Mouse (Mus musculus) small intestine, adult 2 months (tissue): ENCODE data around the gene Theg. TPM values are rescaled to one million over a fixed set of nuclear protein-coding genes. Genes with fewer than 3 reads are reported as not detected.

Experiments used
- H3K27ac ChIP-seq: fragments of 200-500 bp; 2 replicates; pipeline ENCODE4 v1.5.1; 2012; ENCODE audit warnings: low read depth, low read length, control low read depth, inconsistent platforms; ENCODE audit not compliant: insufficient read depth
- H3K27me3 ChIP-seq: fragments of 200-500 bp; 2 replicates; pipeline ENCODE4 v1.6.1; 2012; ENCODE audit warnings: mild to moderate bottlenecking, moderate library complexity, low read length, inconsistent platforms; ENCODE audit not compliant: control insufficient read depth, insufficient read depth
- H3K36me3 ChIP-seq: fragments of 200-500 bp; 2 replicates; pipeline ENCODE4 v1.6.1; 2012; ENCODE audit warnings: mild to moderate bottlenecking, low read length, control low read depth, inconsistent platforms; ENCODE audit not compliant: control insufficient read depth, insufficient read depth
- H3K4me1 ChIP-seq: fragments of 200-500 bp; 2 replicates; pipeline ENCODE4 v1.6.1; 2012; ENCODE audit warnings: low read length, inconsistent platforms, mixed read lengths; ENCODE audit not compliant: control insufficient read depth, insufficient read depth, insufficient read length
- H3K4me3 ChIP-seq: fragments of 200-500 bp; 2 replicates; pipeline ENCODE4 v1.5.1; 2012; ENCODE audit warnings: low read depth, mild to moderate bottlenecking, control low read depth, inconsistent platforms, low read length, moderate library complexity
- CTCF ChIP-seq: fragments of 200-500 bp; IDR thresholded peaks from 2 replicates; pipeline ENCODE4 v1.5.1; 2012; ENCODE audit warnings: low read depth, mild to moderate bottlenecking, control low read depth, inconsistent platforms, low read length, moderate library complexity, mixed read lengths; ENCODE audit not compliant: insufficient replicate concordance, insufficient read length; ENCODE audit errors: extremely low read depth
- POLR2A ChIP-seq: fragments of 200-500 bp; IDR thresholded peaks from 2 replicates; pipeline ENCODE4 v1.6.1; 2012; ENCODE audit warnings: low read depth, mild to moderate bottlenecking, control low read depth, inconsistent platforms, low read length, moderate library complexity
- WGBS: fragments of 180-500 bp; shearing (Covaris S2); methylation state at CpG from one replicate; pipeline ENCODE4 v1.1.7; 2018; 5-methylcytosine and 5-hydroxymethylcytosine counted together
- polyA plus RNA-seq: library from polyadenylated mRNA; depleted of rRNA; stranded (reverse); fragments of >200 nt; gene quantifications from 2 replicates; pipeline ENCODE4 v1.2.3, GENCODE M21; 2012

The Theg gene
- polyA plus RNA-seq, 1 experiment: not detected

DNA sequence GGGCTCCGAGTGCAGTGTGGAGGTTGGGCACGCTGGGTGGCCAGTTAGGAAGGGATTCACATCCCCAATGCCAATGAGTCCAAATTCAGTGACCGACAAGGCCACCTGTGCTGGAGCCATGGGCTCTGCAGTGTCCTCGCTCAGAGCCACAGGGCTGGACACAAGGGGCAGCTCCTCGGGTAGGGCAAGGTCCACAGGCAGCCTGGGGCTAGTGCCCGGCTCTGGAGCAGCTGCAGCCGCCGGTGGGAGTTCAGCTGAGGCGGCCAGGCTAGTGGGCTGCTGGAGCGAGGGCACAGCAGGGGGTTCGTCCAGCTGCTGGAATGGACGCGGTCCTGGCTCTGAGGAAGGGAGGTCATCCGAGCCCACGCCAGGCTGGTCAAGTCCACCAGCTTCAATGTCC lies 45.6 kb downstream of the Theg start:
- WGBS: 92% methylated on average over 15 of the region's 15 CpGs
- H3K36me3 ChIP-seq: peaks cover 40% of the 10 kb centered on the region

DNA sequence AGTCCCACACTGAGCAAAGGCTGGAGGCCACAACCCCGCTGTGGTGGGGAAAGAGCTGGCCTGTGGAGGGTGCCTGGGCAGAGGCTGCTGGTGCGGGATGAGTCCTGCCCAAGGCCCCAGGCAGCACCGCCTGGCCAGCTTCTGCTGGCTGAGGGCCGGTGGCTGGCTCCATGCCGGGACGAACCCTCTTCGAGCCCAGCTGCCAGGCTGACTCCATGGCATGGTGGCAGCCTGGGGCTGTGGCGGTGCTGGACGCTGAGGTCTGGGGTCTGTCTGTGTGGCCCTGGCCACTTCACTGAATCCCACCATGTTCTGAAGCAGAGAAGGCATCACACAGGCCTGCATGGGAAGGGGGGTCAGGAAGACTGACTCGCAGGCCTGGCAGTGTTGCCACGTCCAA lies 46.4 kb downstream of the Theg start:
- WGBS: 97% methylated on average over 11 of the region's 11 CpGs
- H3K4me3 ChIP-seq: no peak overlapping the region
- no peak overlapping the region for H3K27ac ChIP-seq
- no peaks in the 10 kb centered on the region for H3K27me3 ChIP-seq
- H3K4me1 ChIP-seq: peaks cover 18% of the 10 kb centered on the region
- H3K36me3 ChIP-seq: peaks cover 37% of the 10 kb centered on the region
- TF ChIP-seq CTCF: no peak
- TF ChIP-seq POLR2A: no peak

More for the DNA sequence above, 45.6 kb downstream of the Theg start:
- Histone ChIP-seq H3K27me3 (no peaks in the 10 kb centered on the region), H3K4me3 (no peak overlapping the region), H3K4me1 (peaks cover 18% of the 10 kb centered on the region), H3K27ac (no peak overlapping the region)
- no peak for TF ChIP-seq CTCF
- no peak for TF ChIP-seq POLR2A

DNA sequence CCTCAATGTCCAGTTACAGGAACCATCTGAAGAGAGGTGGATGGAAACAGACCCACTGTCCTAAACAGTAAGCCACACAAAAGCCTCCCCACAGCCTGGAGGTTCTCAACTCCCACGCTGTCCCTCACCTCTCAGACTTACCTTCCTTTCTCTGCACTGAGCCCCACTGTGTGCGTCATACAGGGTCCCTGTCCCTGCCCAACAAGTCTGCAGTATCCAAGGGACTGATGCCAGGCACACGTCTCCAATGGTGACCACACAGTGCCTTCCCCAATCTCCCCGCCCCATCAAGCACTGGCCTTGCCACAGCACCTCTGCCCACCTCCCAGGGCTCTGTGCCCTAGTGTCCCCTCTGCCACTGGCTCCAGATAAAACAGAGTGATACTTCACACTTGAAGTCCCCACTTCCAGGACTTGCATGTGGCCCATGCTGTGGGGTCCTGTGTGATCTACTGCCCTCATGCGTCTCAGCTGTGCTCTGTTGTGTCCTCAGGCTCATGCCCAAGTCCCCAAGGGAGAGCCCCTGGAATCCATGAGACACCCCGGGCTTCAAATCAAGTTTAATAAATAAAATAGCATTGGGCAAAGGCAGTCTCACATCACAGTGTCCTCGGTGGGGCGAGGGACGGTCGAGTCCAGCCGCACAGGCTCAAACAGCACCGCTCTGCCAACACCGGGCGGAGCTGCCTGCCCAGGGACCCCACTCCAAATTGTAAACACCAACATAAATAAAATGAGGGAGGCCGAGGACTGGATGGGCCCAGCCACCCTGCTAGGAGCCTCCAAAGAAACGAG lies 47.2 kb downstream of the Theg start:
- H3K4me3 ChIP-seq: no peak overlapping the region
- H3K4me1 ChIP-seq: peaks cover 14% of the 10 kb centered on the region
- no peak for TF ChIP-seq POLR2A
- no peak for TF ChIP-seq CTCF
- H3K36me3 ChIP-seq: peaks cover 33% of the 10 kb centered on the region
- no peaks in the 10 kb centered on the region for H3K27me3 ChIP-seq
- no peak overlapping the region for H3K27ac ChIP-seq
- 89% methylated on average over 16 of the region's 16 CpGs for WGBS

DNA sequence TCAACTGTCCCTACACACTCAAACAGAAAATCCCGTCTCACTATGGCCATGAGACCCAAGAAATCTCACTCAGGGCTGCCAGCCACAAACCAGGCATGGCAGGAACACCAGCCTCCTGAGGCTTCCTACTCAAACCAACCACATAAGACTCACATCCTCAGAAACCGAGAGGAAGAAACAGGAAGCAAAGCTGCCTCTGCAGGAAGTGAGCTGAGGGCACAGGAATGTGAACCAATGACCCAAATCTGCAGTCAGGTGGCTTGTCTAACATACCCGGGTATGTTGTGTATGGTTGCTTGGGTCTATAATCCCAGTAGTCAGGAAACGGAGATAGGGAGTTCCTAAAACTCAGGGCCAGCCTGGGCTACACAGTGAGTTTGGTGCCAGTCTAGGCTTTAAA lies 48.3 kb downstream of the Theg start:
- 46% methylated on average over 4 of the region's 4 CpGs for WGBS
- TF ChIP-seq POLR2A (no peak), CTCF (no peak)
- no peaks in the 10 kb centered on the region for H3K27me3 ChIP-seq
- H3K27ac ChIP-seq: no peak overlapping the region
- H3K36me3 ChIP-seq: peaks cover 24% of the 10 kb centered on the region
- H3K4me1 ChIP-seq: peaks cover 14% of the 10 kb centered on the region
- H3K4me3 ChIP-seq: no peak overlapping the region

DNA sequence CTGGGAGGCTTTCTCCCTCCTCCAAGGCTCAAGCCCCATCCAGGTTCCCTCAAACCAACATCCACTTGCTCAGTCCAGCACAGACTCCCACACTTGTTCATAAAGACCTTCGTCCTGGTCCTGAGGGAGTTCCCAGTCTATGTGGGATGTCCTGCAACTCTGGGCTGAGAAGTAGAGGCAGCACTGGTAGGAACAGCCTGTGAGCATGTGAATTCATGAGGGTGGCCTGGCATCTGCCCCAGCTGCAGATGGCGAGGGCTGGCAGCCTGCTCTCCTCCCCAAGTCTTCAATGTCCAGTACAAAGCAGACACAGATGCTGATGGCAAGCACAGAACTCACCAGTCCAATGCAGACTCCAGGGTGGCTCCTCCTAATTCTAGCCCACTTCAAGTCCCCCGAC lies 48.8 kb downstream of the Theg start:
- no peak for TF ChIP-seq CTCF
- TF ChIP-seq POLR2A: no peak
- peaks cover 10% of the 10 kb centered on the region for H3K4me1 ChIP-seq
- peaks cover 22% of the 10 kb centered on the region for H3K36me3 ChIP-seq
- no peaks in the 10 kb centered on the region for H3K27me3 ChIP-seq
- no peak overlapping the region for H3K27ac ChIP-seq
- WGBS: 92% methylated on average over 3 of the region's 3 CpGs
- no peak overlapping the region for H3K4me3 ChIP-seq

DNA sequence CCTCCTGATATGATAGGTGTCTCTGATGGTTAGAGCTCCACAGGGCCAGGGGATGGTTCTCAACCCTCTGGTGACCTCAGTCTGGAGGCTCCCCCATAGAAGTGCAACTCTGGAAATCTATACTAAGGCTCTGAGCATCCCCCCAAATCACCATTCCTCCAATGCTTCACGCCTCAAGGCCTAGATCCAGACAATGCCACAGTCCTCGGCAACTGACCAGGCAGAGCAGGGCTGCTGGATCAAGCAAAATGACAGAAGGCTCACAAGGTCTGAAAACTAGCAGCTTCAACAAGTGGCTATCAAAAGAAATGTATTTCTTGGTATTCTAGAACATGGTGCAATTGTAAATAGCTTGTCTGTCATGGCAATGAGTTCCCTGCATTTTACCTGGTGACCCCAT lies 49.4 kb downstream of the Theg start:
- Histone ChIP-seq H3K27ac (no peak overlapping the region), H3K4me3 (no peak overlapping the region), H3K4me1 (peaks cover 10% of the 10 kb centered on the region), H3K27me3 (no peaks in the 10 kb centered on the region), H3K36me3 (peaks cover 22% of the 10 kb centered on the region)
- TF ChIP-seq CTCF (no peak), POLR2A (no peak)
- WGBS: 91% methylated on average over 2 of the region's 2 CpGs

DNA sequence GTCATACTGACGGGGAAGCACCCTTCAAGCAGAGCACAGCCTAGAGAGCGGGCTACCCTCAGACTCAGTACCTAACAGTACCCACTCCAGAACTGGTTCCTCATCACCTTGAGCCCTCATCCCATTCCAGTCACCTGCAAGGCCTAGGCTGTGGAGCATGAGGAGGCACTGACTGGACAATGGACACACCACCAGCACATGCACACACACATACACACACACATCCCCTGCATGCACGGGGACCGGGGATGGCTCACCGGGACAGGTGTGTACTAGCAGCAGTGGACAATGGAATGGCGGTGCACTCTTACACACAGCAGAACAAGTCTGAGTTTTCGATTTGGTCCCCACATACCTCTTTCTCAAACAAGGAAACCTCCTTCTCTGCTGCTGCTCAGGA lies 49.9 kb downstream of the Theg start:
- WGBS: 90% methylated on average over 7 of the region's 7 CpGs
- TF ChIP-seq CTCF (no peak), POLR2A (no peak)
- no peak overlapping the region for H3K4me3 ChIP-seq
- peaks cover 22% of the 10 kb centered on the region for H3K36me3 ChIP-seq
- H3K27me3 ChIP-seq: no peaks in the 10 kb centered on the region
- no peak overlapping the region for H3K27ac ChIP-seq
- H3K4me1 ChIP-seq: peaks cover 10% of the 10 kb centered on the region
